Mouse (Mus musculus) C2C12 (cell line): ENCODE data around the gene Ube2h.

Experiments
- CTCF ChIP-seq: IDR thresholded peaks from one replicate; pipeline ENCODE4 v1.5.1; 2011; ENCODE audit not compliant: control insufficient read depth, insufficient read depth, insufficient read length
- MAX ChIP-seq: IDR thresholded peaks from one replicate; pipeline ENCODE4 v1.6.1; 2011; ENCODE audit warnings: mild to moderate bottlenecking, control low read depth

GRCm38 (mm10) chr6:30169148-30169547, 135.2 kb downstream of the Ube2h start:
- TF ChIP-seq CTCF (no peak), MAX (no peak)
